Mouse (Mus musculus): ENCODE results near the gene Stambp.

Stambp gene

DNA sequence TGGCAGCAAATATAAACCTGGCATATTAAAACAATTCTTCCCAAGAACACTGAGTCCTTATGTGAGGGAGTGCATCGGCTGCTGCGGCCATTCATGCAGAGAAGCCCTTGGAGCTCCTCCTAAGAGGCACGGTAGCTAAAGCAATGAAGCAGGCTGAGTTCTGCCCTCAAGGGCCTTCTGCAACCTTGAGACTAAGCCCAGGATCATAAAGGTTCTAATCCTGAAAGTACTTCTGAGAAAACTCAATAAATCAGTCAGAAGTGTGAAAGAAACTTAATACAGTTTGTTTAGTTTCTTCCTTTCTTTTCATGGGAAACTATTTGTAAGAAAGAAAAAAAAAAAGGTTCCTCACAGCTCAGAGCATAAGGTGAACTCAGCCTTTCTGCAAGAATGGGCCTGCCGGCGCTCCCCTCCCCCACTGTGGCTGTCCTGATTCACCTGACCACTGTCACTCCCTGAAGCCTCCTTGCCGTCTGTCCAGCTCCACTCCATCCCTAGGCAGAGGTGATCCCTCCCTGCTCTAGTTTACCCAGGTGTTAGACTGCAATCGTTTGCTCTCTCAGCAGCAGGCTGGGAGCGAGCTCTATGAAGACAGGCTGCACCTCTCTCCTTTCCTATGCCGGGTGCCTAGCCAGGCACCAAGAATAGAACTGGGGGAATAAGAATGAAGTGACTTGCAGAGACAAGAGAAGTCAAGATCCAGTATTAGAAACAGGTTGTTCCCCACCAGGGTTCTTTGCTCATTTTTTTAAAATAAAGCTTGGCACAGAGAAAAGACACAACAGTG, 70.8 kb downstream of the Stambp start:
- no peak for DNase-seq (ENCODE audit: low read depth)

DNA sequence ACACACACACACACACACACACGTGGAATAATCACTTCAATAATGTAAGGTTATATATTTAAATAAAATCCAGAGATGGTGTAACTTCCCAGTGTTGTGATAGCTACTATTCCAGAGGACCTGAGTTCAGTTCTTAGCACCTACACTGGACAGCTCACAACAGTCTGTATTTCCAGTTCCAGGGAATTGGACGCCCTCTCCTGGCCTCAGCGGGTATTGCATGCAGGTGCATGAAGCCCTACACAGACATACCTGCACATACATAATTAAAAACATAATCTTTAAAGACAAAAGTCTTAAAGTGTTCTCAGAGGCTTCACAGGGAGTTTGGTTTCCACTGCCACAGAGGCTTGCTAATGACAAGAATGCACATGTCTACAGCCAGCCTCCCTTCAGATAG, 72.1 kb downstream of the Stambp start:
- DNase-seq (ENCODE audit: low read depth), result peak; percentile 48

- DNase-seq (ENCODE audit: low read depth), result no peak
These were observed 73.5 kb downstream of the Stambp start for GRCm38 (mm10) chr6:83499078-83499477.

- DNase-seq (ENCODE audit: low read depth), result no peak
These were observed 75.5 kb downstream of the Stambp start for GRCm38 (mm10) chr6:83496753-83497710.

DNA sequence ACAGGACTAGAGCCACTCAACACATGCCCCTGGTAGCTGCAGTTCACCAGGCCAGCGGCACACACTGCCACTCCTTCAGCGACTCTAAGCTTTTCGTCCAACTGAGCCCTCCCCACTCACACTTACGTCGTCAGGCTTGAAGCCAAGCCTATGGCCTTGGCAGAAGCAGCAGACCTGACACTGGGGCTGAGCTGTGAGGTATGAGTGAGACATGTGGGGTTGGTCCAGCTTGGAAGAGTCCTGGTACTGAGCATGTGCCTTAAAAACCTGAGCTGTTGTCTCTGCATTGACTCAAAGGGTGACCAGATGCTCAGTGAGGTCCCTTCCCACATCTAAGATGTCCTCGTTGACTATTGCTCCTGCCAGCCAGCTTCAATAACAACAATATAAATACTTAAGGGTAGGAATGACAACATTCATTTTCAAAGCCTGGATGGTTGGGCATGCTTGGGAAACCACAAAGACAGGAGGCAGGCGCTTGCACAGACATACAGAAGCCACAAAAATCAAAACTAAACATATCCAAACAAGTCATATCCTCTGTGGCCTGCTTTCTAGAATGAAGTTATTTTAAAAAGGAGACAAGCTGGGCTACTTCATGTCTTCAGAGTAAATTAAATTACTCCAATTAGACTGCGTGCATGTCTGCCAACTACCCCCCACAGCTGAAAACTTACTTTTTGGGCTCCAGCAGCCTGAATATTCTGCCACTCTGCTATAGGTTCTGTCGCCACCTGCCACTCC, 76.3 kb downstream of the Stambp start:
- no peak for DNase-seq (ENCODE audit: low read depth)

Measured in naive thymus-derived CD4-positive, alpha-beta T cell, adult 2 months (primary cell).